Mouse (Mus musculus) CH12.LX (cell line): ENCODE results near the gene Higd1a. TPM values are rescaled to one million over a fixed set of nuclear protein-coding genes. Genes with fewer than 3 reads are reported as not detected.

Experiments used
- DNase-seq: peaks from one replicate; pipeline ENCODE4 v3.0.0-alpha.2; 2013; ENCODE audit errors: extremely low read depth
- H3K27ac ChIP-seq: 2 replicates; pipeline ENCODE4 v1.5.1; 2012; ENCODE audit warnings: low read depth, mild to moderate bottlenecking, control low read depth, moderate library complexity; ENCODE audit not compliant: insufficient read depth
- H3K27me3 ChIP-seq: replicated peaks from 2 replicates; pipeline ENCODE3; 2012; ENCODE audit warnings: inconsistent platforms
- H3K36me3 ChIP-seq, 2 experiments: replicated peaks in 1 of 2; 2 replicates each; pipeline versions ENCODE3 to v1.6.1; 2012; ENCODE audit warnings: inconsistent platforms in 1 of 2, low read length in 1 of 2, mild to moderate bottlenecking in 1 of 2, mixed read lengths in 1 of 2, moderate library complexity in 1 of 2; ENCODE audit not compliant: control insufficient read depth in 1 of 2, insufficient read depth in 1 of 2
- H3K4me1 ChIP-seq, 2 experiments: 2 replicates each; pipeline ENCODE4 v1.6.1; 2012; ENCODE audit warnings: inconsistent platforms in 1 of 2, moderate library complexity in 1 of 2; ENCODE audit not compliant: insufficient read depth in 2 of 2, control insufficient read depth in 1 of 2
- H3K4me2 ChIP-seq: 2 replicates; pipeline ENCODE4 v1.6.1; 2012; ENCODE audit warnings: low read depth, mild to moderate bottlenecking, control low read depth; ENCODE audit not compliant: poor library complexity, insufficient read depth, severe bottlenecking
- H3K4me3 ChIP-seq, 3 experiments: fragments of 150-350 bp in 1 of 3; sonication (generic) in 1 of 3; replicated peaks in 1 of 3; 2 replicates each; pipeline versions ENCODE3 to v1.5.1; 2011 to 2012; ENCODE audit warnings: low read depth in 2 of 3, low read length in 2 of 3, mild to moderate bottlenecking in 2 of 3, moderate library complexity in 2 of 3, control low read depth in 1 of 3, improper control_type of control experiment in 1 of 3, inconsistent platforms in 1 of 3, mixed read lengths in 1 of 3; ENCODE audit not compliant: poor library complexity in 1 of 3
- H3K79me2 ChIP-seq: replicated peaks from 2 replicates; pipeline ENCODE4 v1.6.1; 2012; ENCODE audit warnings: mild to moderate bottlenecking, moderate library complexity; ENCODE audit not compliant: control insufficient read depth, poor library complexity, insufficient read depth, severe bottlenecking; ENCODE audit errors: extremely low read depth
- H3K9ac ChIP-seq: 2 replicates; pipeline ENCODE4 v1.6.1; 2012; ENCODE audit warnings: low read depth, mild to moderate bottlenecking, control low read depth, moderate library complexity; ENCODE audit not compliant: insufficient read depth
- H3K9me3 ChIP-seq: replicated peaks from 2 replicates; pipeline ENCODE3; 2012; ENCODE audit warnings: low read length, inconsistent platforms, mixed read lengths
- CHD1 ChIP-seq: IDR thresholded peaks from 2 replicates; pipeline ENCODE4 v1.6.1; 2012; ENCODE audit warnings: low read depth, low read length, improper control_type of control experiment, inconsistent platforms
- CHD2 ChIP-seq: IDR thresholded peaks from 2 replicates; pipeline ENCODE4 v1.6.1; 2011; ENCODE audit warnings: low read length, improper control_type of control experiment
- CTCF ChIP-seq, 2 experiments: IDR thresholded peaks in 1 of 2; conservative IDR thresholded peaks in 1 of 2; 2 replicates each; pipeline ENCODE4 v1.5.1; 2011 to 2012; ENCODE audit warnings: low read depth in 2 of 2, low read length in 2 of 2, improper control_type of control experiment in 1 of 2, inconsistent platforms in 1 of 2, mild to moderate bottlenecking in 1 of 2, moderate library complexity in 1 of 2
- E2F4 ChIP-seq: IDR thresholded peaks from 2 replicates; pipeline ENCODE4 v1.6.1; 2011; ENCODE audit warnings: low read depth, low read length, improper control_type of control experiment; ENCODE audit not compliant: insufficient replicate concordance
- ELF1 ChIP-seq: IDR thresholded peaks from 2 replicates; pipeline ENCODE4 v1.6.1; 2014; ENCODE audit warnings: low read depth, mild to moderate bottlenecking, inconsistent platforms, low read length, improper control_type of control experiment
- EP300 ChIP-seq: IDR thresholded peaks from 2 replicates; pipeline ENCODE4 v1.6.1; 2011; ENCODE audit warnings: low read length, improper control_type of control experiment
- GABPA ChIP-seq: IDR thresholded peaks from 2 replicates; pipeline ENCODE4 v1.6.1; 2012; ENCODE audit warnings: low read depth, low read length, improper control_type of control experiment, inconsistent platforms; ENCODE audit not compliant: insufficient replicate concordance
- HCFC1 ChIP-seq: IDR thresholded peaks from 2 replicates; pipeline ENCODE4 v1.6.1; 2012; ENCODE audit warnings: low read depth, mild to moderate bottlenecking, inconsistent platforms, low read length, improper control_type of control experiment
- IRF4 ChIP-seq: IDR thresholded peaks from 2 replicates; pipeline ENCODE4 v1.6.1; 2014; ENCODE audit warnings: low read depth, mild to moderate bottlenecking, inconsistent platforms, low read length, improper control_type of control experiment
- JUN ChIP-seq: IDR thresholded peaks from 2 replicates; pipeline ENCODE4 v1.6.1; 2011; ENCODE audit warnings: low read depth, mild to moderate bottlenecking, low read length, improper control_type of control experiment, moderate library complexity; ENCODE audit not compliant: insufficient read depth
- JUND ChIP-seq: conservative IDR thresholded peaks from 2 replicates; pipeline ENCODE4 v1.6.1; 2011; ENCODE audit warnings: low read depth, low read length, improper control_type of control experiment
- KAT2A ChIP-seq: IDR thresholded peaks from 2 replicates; pipeline ENCODE4 v1.6.1; 2012; ENCODE audit warnings: low read length, improper control_type of control experiment, inconsistent platforms; ENCODE audit not compliant: insufficient replicate concordance
- MAFK ChIP-seq: IDR thresholded peaks from 2 replicates; pipeline ENCODE4 v1.6.1; 2011; ENCODE audit warnings: low read length, improper control_type of control experiment; ENCODE audit not compliant: insufficient replicate concordance
- MAX ChIP-seq: IDR thresholded peaks from 2 replicates; pipeline ENCODE4 v1.6.1; 2011; ENCODE audit warnings: low read length, improper control_type of control experiment
- MEF2A ChIP-seq: IDR thresholded peaks from 2 replicates; pipeline ENCODE4 v1.6.1; 2014; ENCODE audit warnings: low read depth, mild to moderate bottlenecking, inconsistent platforms, low read length, improper control_type of control experiment, borderline replicate concordance
- MXI1 ChIP-seq: IDR thresholded peaks from 2 replicates; pipeline ENCODE4 v1.6.1; 2011; ENCODE audit warnings: mild to moderate bottlenecking, low read depth, low read length, improper control_type of control experiment
- MYC ChIP-seq: IDR thresholded peaks from 2 replicates; pipeline ENCODE4 v1.6.1; 2011; ENCODE audit warnings: low read depth, mild to moderate bottlenecking, improper control_type of control experiment, low read length
- NELFE ChIP-seq: IDR thresholded peaks from 2 replicates; pipeline ENCODE4 v1.6.1; 2011; ENCODE audit warnings: low read depth, low read length, improper control_type of control experiment
- NRF1 ChIP-seq: IDR thresholded peaks from 2 replicates; pipeline ENCODE4 v1.6.1; 2014; ENCODE audit warnings: low read depth, mild to moderate bottlenecking, inconsistent platforms, low read length, improper control_type of control experiment, moderate library complexity
- POLR2A ChIP-seq: IDR thresholded peaks from 2 replicates; pipeline ENCODE4 v1.6.1; 2011; ENCODE audit warnings: low read depth, mild to moderate bottlenecking, improper control_type of control experiment, low read length
- POLR2AphosphoS2 ChIP-seq: IDR thresholded peaks from 2 replicates; pipeline ENCODE4 v1.6.1; 2011; ENCODE audit warnings: low read depth, low read length, improper control_type of control experiment
- RAD21 ChIP-seq: IDR thresholded peaks from 2 replicates; pipeline ENCODE4 v1.6.1; 2011; ENCODE audit warnings: low read depth, mild to moderate bottlenecking, low read length, improper control_type of control experiment, moderate library complexity
- SIN3A ChIP-seq: IDR thresholded peaks from 2 replicates; pipeline ENCODE4 v1.6.1; 2012; ENCODE audit warnings: low read length, improper control_type of control experiment, inconsistent platforms
- SMC3 ChIP-seq: IDR thresholded peaks from 2 replicates; pipeline ENCODE4 v1.6.1; 2011; ENCODE audit warnings: low read depth, low read length, improper control_type of control experiment
- TBP ChIP-seq: conservative IDR thresholded peaks from 2 replicates; pipeline ENCODE4 v1.6.1; 2011; ENCODE audit warnings: low read depth, low read length, improper control_type of control experiment
- TCF12 ChIP-seq: IDR thresholded peaks from 2 replicates; pipeline ENCODE4 v1.6.1; 2014; ENCODE audit warnings: low read depth, mild to moderate bottlenecking, inconsistent platforms, low read length, improper control_type of control experiment
- UBTF ChIP-seq: IDR thresholded peaks from 2 replicates; pipeline ENCODE4 v1.6.1; 2012; ENCODE audit warnings: low read depth, mild to moderate bottlenecking, inconsistent platforms, low read length, improper control_type of control experiment, moderate library complexity
- ZMIZ1 ChIP-seq: IDR thresholded peaks from 2 replicates; pipeline ENCODE4 v1.6.1; 2012; ENCODE audit warnings: low read depth, mild to moderate bottlenecking, inconsistent platforms, low read length, improper control_type of control experiment
- dilution Hi-C: fragments of 300-500 bp; cut with MboI; formaldehyde crosslinking; loops from 2 replicates; pipeline ENCODE4 v1.14.3; 2020; ENCODE audit warnings: low sequenced_read_pairs; ENCODE audit not compliant: extremely low pct_unique_long_range_greater_than_20kb, extremely low pct_ligation_motif_present
- in situ Hi-C: fragments of 300-500 bp; cut with MboI; formaldehyde crosslinking; loops from 3 replicates; pipeline ENCODE4 v1.14.3; 2019; ENCODE audit warnings: low sequenced_read_pairs, low pct_ligation_motif_present, low pct_unique_long_range_greater_than_20kb, mixed read lengths
- polyA plus RNA-seq: library from polyadenylated mRNA; unstranded; fragments of >175 nt; gene quantifications from 2 replicates; pipeline ENCODE4 v1.2.1, GENCODE M21; 2012; ENCODE audit warnings: low read depth; ENCODE audit not compliant: insufficient read length
- total RNA-seq, 2 experiments: library from RNA; depleted of rRNA; stranded (reverse); fragments of 300-350 nt in 1 of 2; fragments of >200 nt in 1 of 2; gene quantifications; 2 replicates each; pipeline ENCODE4 v1.2.3; 2012 to 2014

Gene Higd1a
- total and polyA plus RNA-seq, 3 experiments: 75.4 to 132 (median 93.2) TPM

GRCm38 (mm10) chr9:121859345-121859744 is 1.2 kb upstream of the Higd1a start:
- TF ChIP-seq IRF4 (no peak), MAFK (no peak), E2F4 (no peak), JUND (no peak), HCFC1 (no peak), KAT2A (no peak), NELFE (no peak), MAX (no peak), MXI1 (no peak), POLR2A (no peak), NRF1 (no peak), SIN3A (no peak), JUN (no peak), GABPA (no peak), POLR2AphosphoS2 (no peak), RAD21 (no peak), CHD2 (no peak), EP300 (no peak), MEF2A (no peak), CHD1 (no peak)
- Histone ChIP-seq H3K36me3 (peaks cover 0 to 17% of the 10 kb centered on the region in 2 experiments), H3K9ac (no peak overlapping the region), H3K4me3 (no peak overlapping the region), H3K27me3 (no peaks in the 10 kb centered on the region), H3K9me3 (no peaks in the 10 kb centered on the region), H3K4me1 (peaks cover 0 to 20% of the 10 kb centered on the region in 2 experiments; a peak in 2 of 4 replicates), H3K4me2 (no peak overlapping the region), H3K79me2 (no peaks in the 10 kb centered on the region; the same call in 1 of the 2 replicates), H3K27ac (no peak overlapping the region)
- in situ Hi-C loops: no loop called here
- dilution Hi-C loops: no loop called here
- DNase-seq: no peak

- Histone ChIP-seq H3K9ac (peak overlapping the region; percentile 86), H3K4me2 (peak overlapping the region; percentile 90; the same call in 1 of the 2 replicates), H3K79me2 (no peaks in the 10 kb centered on the region; the same call in 1 of the 2 replicates), H3K27ac (peak overlapping the region; percentile 88), H3K9me3 (no peaks in the 10 kb centered on the region), H3K36me3 (peaks cover 0 to 31% of the 10 kb centered on the region in 2 experiments), H3K27me3 (no peaks in the 10 kb centered on the region), H3K4me1 (peaks cover 0 to 27% of the 10 kb centered on the region in 2 experiments; a peak in 2 of 4 replicates), H3K4me3 (peak overlapping the region; percentile 71 to 94 (median 89))
- in situ Hi-C loops: no loop called here
- TF ChIP-seq ZMIZ1: peak; percentile 90
- peak; percentile 88 for TF ChIP-seq NRF1
- 0 out of 4 replicates have a peak, but pooled peaks of 1 of the 2 experiments have one; percentile 14 for TF ChIP-seq CTCF (conservative IDR thresholded peaks at IDR 0.05 in 1 of 2, IDR thresholded peaks at IDR 0.05 in 1 of 2; ENCODE audit: low read depth in 2 of 2, low read length in 2 of 2)
- no peak for TF ChIP-seq SIN3A
- 0 out of 2 replicates have a peak, but pooled peaks have one; percentile 30 for TF ChIP-seq IRF4
- TF ChIP-seq UBTF: no peak
- peak; percentile 51 for TF ChIP-seq HCFC1
- TF ChIP-seq MYC: no peak
- TF ChIP-seq POLR2AphosphoS2: no peak
- peak; percentile 83 for TF ChIP-seq NELFE
- TF ChIP-seq ELF1: peak; percentile 68
- peak; percentile 37 for TF ChIP-seq MXI1
- TF ChIP-seq TCF12: peak; percentile 83
- 0 out of 2 replicates have a peak, but pooled peaks have one; percentile 10 for TF ChIP-seq KAT2A
- TF ChIP-seq E2F4: no peak
- peak; percentile 89 for TF ChIP-seq TBP
- TF ChIP-seq SMC3: no peak
- peak; percentile 92 for TF ChIP-seq POLR2A
- peak; percentile 55; the same call in 1 of the 2 replicates for TF ChIP-seq CHD2
- TF ChIP-seq MAX: peak; percentile 75; the same call in 1 of the 2 replicates
- peak; percentile 96 for DNase-seq
- dilution Hi-C loops: no loop called here
Measured at GRCm38 (mm10) chr9:121857474-121858152, 549 bp downstream of the Higd1a start.
